Mouse (Mus musculus) testis, postnatal 14 days (tissue): ENCODE data around the gene Rsf1.
A peak's percentile ranks its signal among the peaks of the same experiment; 100 is the strongest.

Source experiments
- DNase-seq: peaks from one replicate; pipeline ENCODE4 v3.0.0; 2021; ENCODE audit warnings: low spot score

Gene Rsf1

DNA sequence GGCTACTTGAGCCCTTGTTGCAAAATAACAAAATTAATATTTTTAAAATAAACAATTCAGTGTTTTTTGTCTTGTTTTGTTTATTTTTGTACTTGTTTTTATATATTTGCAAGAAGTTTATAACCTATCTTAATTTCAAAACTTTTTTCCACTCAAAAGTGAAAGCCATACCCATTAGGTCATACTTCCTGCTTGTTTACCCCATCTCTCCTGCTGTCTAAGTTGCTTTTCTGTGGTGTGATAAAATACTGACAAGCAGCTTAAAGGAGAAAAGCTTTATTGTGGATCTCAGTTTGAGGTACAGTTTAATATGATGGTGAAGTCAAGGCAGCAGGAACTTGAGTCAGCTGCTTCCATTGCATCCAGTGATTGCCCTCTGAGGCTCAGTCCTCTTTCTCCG is 53.2 kb downstream of the Rsf1 start:
- DNase-seq: no peak

DNA sequence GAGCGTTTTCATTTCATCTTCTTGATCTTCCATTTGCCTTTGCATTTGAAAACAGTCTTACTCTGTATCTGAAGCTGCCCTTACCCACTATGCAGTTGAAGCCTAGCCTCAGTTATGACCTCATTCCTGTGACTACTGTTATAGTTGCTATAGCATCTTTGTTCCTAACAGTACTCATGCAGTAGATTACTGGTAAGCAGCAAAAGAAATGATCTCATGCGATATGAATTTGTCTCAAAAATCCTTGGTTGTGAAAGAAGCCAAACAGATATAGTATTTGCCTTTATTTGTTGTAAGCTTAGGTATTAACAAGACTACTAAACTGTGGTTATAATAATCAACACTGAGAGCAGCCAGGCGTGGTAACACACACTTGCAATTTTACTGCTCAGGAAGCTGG is 65.4 kb downstream of the Rsf1 start:
- no peak for DNase-seq

DNA sequence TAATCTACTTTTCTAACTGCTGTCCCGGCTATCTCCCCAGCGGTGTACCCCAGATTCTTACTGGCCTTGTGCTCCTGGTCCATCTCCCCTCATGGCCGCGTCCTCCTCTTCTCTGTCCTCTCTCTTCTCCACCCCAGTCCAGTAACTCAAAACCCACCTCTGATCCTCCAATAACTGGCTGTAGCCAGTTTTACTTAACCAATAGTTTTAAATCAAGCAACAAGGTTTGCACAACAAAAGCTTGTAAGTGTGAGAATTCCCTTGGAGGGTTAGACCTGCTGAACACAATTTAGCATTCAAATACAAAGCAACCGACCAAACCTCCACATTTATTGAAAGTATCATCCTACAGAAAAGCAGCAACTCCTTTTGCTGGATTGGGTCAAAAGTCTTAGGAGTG is 68.0 kb downstream of the Rsf1 start:
- no peak for DNase-seq

DNA sequence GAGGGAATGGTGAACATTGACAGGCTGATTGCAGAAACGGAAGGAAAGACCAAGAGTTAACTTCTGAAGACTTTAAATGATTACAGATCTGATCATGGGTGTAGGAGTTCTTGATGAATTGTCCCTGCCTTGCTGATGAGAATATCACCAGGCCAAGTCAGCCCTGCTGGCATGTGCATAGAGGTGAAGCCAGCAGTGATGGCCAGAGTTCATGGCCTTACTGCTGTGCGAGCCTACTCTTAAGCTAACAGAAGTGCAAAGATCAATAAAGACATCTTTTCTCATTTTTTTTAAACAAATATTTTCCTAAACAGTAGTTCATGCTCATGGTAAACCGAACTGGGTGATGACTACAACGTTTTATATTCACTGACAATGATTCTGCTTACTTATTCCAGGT is 71.0 kb downstream of the Rsf1 start:
- no peak for DNase-seq

DNA sequence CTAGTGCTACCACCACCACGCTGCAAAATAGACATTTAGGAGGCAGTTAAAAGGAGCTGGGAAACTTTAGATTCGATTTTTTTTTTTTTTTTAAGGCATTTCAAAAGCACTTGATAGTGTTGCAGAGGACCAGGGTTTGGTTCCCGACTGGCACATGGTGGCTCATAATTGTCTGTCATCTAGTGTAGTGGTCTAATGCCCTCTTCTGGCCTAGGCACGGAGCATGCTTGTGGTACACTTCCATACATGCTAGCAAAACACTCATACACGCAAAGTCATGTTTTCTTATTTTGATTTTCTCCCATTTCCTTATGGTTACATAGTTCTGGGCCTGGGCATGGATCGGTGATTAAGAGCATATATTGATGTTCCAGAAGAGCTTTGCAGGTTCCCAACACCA is 76.5 kb downstream of the Rsf1 start:
- no peak for DNase-seq

DNA sequence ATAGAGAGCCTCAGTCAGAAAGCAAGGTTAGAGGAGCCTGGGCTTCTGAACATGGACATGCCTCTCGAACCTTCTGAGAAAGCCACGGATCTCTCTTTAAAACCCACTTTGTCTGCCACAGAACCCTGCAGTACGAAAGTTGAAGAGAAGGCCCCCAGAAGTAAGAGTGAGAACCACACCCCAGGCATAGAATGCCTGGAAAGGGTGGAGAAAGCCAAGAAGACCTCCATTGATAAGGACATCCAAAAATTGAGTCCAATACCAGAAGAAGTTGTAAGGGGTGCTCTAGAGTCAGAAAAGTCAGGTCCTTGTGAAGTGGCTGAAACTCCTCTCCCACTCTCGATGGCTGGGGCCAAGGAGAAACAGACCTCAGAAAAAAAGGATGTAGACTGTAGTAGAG is 81.9 kb downstream of the Rsf1 start:
- no peak for DNase-seq

DNA sequence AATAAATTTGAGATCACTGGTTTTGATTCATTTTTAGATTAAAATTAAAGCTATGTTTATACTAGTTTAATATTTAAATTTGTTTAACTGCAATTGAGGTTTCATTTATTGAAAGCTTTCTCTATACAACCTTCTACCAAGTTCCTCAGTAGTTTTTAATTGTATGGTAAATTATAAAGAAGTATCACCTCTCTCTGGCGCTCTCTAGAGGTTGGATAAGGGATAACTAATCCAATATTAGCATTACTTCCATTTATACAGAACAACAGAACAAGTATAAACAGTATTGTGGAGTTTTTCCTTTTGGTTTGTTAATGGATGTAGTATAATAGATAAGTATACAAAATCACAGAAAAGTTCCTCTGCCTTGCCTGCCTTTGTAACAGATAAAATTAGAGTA is 99.5 kb downstream of the Rsf1 start:
- no peak for DNase-seq

DNA sequence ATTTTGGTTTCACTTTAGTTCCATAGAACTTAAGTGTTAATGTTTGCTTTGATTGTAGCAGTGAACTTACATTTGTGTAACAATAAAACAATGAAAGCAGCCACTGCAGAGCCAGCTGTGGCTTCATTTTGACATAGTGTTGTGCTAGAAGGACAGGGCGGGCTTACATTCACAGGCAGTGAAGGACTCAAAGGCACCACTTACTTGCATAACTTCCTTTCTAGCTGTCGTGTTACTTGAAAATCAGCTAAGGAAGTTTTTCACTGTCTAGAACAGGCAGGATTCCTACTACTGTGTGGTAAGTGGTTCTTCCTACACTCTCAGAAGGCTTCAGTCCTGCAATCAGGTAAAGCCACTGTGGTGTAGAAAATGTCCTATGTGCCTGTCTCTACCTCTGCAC is 108.1 kb downstream of the Rsf1 start:
- no peak for DNase-seq

DNA sequence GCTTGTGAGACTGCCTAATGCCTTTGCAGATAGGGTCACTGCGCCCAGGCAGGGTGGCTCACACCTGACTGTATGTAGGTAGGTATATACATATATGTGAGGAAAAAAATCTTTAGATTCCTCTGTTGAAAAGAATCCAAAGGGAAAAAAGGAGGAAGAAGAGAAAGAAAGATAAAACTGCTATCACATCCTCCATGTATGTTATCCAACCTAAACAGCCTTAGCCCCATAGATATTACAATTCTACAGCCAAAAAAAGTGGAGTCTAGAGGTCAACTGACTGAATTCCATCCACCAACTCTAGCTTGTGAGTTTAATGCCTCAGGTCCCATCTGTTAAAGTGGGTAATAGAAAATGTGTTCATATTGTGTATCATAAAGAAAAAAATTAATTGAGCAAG is 115.8 kb downstream of the Rsf1 start:
- no peak for DNase-seq

DNA sequence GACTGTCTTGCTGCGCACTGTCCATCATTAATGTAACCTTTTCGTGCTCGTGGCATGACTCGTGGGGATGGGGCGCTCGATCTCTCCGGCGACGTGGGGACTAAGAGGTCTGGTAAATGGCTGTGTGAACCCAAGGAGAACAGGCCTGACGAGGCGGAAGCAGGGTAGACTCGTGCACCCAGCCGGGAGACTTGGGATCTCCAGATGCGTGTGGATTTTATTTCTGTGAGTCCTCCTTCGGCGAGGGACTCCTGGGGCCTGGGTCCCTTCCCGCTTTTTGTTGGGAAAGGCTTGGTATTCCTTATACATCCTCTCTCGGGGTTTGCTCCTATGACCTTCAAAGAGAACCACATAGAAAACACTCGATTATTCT is 116.4 kb downstream of the Rsf1 start:
- no peak for DNase-seq

DNA sequence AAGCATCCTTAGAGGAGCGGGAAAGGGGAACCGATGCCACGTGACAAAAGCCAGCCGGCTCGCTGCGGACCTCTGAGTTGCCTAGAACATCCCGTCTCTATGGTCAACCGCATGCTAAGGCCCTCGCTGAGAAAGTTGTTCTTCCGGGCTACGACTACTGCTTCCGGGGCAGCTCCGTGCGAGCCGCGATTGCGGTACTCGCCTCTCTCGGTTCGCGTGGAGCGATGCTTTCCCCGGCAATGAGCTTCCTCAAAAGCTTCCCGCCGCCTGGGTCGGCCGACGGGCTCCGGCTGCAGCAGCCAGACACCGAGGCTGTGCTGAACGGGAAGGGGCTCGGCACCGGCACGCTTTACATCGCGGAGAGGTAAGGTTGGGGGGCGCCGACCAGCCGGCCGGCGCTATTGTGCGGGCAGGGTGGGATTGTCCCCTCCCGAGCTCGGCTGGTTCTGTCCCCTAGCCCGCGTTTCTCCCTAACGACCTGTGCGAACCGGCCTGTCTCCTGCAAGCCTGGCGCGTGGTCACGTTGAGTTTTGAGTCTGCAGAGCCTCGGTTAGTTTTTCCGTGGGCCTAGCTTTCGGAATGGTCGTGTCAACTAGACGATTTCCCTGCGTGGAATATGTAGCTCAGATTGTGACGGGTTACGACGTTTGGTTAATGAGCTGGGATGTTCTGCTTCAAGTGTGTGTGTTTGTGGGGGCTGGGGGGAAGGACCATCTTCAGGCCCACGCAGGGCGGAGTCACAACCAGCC is 117.0 kb downstream of the Rsf1 start, which contains the start of gene Clns1a:
Gene Clns1a, plus strand, starts transcription at position 129 of the 749 bp plus-strand sequence.
- DNase-seq: peak; percentile 91

DNA sequence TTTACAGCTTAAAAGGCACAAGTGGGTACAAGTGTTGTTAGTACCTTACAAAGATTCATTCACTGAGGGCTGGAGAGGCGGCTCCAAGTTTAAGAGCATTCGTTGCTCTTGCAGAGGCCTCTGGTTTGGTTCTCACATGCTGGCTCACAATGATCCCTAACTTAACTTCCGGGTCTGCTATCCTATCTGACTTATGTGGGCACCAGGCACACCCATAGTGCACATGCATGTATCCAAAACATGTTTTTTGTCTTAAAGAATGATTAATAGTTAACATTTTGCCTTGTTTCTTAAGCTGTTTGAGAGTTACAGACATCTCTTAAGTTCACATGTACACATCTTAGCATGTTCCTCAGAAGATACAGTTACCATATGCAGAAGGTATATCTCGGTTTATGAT is 120.5 kb downstream of the Rsf1 start:
- no peak for DNase-seq

DNA sequence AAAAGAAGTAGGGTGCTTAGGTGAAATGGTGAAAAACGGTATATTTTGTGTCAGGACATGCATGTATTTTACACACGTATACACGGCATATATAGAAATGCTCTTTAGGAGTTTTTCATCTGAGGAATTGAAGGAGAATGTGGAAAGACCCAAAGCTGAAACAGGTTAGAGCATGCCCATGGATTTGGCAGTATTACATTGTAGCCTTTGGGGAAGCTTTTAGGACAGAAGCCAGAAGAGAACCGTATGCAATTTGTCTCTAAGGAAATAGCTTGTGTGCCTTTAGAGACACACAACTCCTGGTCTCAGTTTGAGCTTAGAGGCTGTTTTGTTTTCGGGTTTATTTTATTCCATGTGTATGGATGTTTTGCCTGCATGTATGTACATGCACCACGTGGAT is 121.4 kb downstream of the Rsf1 start:
- no peak for DNase-seq

DNA sequence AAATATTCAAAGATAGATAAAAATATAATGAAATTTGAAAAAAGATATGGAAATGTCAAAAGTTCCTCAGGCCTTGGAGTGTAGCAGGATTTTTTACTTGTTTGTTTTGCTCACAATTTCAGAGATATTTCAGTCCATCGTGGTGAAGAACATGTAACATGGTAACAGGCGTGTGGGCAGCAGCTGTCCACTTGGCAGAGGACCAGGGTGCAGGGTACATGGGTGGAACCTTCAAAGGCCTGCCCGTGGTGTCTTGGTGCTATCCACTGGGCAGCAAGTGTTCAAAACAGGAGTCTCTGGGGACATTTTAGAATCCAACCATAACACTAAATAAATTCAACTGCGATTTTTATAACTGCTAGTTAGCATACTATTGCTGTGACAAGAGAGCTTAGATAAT is 127.4 kb downstream of the Rsf1 start:
- DNase-seq: no peak

DNA sequence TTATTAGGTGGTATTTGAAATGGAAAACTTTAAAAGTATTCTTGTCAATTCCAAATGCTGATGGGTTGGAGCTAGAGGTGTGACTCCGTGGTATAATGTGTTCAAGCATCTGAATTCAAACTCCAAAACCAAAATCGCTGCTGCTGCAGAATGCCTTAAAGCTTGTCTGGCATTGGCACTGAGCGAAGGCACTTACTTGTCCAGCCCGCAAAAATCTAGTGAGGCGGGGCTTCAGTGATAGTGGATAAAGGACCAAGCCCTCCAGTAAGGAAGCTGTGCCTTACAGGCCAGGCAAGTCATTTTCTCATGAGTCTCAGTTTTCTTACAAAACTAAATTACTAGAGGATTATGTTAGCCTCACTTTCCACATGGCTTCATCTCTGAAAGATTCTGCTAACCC is 128.1 kb downstream of the Rsf1 start:
- DNase-seq: no peak

DNA sequence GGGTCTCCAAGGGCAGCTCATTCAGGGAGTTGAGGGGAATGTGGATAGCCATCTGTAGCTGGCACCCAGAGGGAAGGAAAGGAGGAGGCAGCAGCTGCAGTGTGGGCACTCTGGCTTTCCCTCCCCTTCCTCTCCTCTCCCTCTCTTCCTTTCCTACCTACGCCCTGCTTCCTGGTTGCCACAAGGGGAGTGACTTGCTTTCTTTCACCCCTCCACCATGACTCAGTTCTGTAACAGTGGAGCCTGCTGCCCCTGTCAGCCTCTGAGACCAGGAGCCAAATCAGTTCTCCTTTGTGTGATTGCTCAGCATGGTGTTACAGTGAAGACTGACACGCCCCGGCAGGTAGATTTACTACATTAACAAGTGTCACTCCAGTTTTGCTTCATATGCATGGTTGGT is 129.5 kb downstream of the Rsf1 start:
- DNase-seq: no peak

DNA sequence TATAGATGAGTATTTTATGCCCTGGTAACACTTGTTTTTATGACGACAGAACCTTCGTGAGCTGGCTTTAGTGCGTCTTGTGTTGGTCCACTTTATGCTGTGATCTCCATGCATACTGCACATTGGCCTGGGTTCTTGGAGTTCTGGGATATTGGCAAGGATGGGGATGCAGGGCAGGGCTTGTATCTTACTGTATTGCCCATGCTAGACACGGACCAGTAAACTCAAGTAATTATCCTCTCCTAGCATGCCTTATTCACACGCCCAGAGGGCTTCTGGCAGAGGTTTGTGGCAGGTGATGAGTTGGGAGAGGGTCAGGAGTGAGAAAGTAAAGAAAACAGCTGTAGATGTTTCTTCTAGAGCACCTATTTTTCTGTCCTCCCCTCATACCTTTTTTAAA is 135.0 kb downstream of the Rsf1 start:
- DNase-seq: no peak

DNA sequence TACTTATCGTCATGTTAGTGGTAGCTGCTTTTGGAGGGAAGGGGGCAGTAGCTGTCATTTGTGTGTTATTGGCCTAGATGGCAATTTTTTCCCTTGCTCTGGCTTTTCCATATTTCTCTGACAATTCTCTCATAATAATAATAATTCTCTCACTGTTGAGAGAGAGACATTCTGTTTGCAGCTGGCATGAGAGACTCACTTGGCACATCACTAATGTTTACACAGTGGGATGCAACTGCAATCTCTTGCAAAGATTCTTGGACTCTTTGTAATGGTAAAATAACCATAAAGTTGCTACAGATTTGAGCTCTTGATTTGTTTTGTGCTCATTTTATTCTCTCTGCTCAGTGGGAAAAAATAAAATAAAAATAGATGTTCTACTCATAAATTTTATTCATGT is 137.6 kb downstream of the Rsf1 start:
- no peak for DNase-seq

DNA sequence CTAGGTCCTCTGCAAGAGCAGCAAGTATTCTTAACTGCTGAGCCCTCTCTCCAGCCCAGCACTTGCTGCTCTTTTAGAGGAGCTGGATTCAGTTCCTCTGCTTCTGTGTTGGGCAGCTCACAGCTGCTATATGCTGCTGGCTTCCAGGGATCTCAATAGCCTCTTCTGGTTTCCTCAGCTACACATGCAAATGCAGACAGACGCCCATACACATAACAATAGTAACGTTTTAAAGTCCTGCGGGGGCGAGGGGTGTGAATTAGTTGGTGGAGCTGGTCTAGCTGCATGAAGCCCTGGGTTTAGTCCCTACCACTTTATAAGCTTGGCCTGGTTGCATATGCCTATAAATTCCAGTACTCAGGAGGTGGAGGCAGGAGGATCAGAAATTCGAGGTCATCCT is 139.4 kb downstream of the Rsf1 start:
- DNase-seq: no peak

DNA sequence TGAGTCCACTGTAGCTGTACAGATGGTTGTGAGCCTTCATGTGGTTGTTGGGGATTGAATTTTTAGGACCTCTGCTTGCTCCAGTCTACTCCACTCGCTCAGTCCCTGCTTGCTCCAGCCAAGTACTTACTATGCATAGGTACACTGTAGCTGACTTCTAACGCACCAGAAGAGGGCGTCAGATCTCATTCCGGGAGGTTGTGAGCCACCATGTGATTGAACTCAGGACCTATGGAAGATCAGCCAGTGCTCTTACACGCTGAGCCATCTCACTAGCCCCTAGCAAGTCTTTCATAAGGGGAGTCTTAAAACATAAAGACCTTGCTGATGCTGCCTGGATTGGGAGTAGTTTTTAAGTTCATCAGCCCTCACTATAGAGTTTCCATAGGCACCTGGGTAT is 140.4 kb downstream of the Rsf1 start:
- no peak for DNase-seq

DNA sequence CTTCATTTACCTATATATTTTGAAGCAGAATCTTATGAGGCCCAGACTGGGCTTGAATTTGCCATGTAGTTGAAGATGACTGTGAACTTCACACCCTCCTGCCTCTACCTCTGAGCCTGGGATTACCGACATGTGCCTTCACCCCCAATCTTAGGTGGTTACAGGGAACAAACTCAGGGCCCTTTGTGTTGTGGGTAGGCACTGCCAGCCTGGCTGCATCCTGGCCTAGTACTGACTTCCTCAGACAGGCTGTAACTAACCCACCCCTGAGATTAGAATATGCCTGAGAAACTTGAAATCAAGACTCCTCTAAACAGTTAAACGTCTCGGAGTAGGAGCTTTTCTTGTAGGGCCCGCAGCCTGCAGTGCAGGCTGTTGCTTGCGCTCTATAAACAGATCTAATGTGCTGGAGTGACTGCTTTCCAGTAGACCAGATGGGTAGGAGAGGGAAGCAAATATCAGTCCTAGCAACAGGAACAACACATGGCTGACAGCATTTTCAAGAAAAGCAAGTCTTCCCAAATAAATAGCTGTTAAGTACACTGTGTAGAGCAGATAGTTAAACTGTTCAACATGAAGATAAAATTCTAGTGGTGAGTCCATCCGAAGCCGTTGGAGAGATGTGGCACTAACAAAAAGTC is 142.7 kb downstream of the Rsf1 start:
- no peak for DNase-seq

DNA sequence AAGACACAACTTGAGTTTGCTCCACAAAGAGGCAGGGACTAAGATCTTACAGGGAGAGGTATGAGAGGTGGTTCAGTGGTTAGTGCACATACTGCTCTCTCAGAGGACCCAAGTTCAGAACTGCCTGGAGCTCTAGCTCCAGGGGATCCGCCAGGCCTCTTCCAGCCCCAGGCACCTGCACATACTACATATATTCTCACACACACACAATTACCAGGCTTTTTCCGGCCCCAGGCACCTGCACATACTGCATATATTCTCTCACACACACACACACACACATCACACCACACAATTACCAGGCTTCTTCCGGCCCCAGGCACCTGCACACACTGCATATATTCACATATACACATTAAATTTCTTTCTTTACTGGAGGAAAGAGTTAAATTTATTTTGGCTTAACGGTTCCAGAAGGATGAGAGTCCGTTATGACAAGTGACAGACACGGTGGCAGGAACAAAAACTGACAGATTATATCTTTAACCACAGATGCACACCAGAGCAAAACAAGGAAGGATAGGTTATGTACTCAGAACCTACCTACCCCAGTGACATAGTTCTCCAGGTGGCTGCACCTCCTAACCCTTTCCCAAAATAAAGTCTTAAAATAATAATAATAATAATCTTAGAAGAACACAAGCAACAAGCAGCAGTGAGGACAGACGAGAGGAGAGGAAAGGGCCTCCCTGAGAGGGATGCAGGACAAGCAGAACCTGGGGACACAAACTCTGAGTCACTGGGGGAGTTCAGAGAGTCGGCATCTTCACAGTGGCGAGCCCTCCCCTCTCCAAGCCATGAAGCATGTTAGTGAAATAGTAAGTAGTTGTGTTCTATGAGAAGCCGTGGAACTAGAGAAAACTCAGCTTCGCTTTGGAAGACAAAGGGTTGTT is 144.2 kb downstream of the Rsf1 start:
- DNase-seq: no peak

DNA sequence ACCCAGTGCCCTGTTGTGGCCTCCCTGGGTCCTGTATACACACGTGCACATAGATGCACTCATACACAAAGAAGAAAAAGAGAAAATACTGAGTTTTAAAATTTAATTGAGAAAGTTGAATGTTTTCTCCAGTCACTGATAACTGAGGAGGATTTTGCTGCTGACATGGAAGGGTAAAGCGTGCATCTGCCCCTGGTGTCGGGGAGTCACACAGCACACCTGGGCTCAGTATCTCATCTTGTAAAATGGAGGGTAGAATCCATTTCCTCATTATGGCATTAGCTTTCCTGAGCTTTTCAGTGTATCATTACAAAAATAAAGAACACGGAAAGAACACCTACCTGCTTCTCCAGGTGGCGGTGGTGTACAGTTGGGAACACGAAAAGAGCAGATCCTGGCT is 145.7 kb downstream of the Rsf1 start:
- no peak for DNase-seq
